Mouse (Mus musculus) olfactory bulb, adult 2 months (tissue): ENCODE data around the gene Dock8.

ENCODE experiments used
- CTCF ChIP-seq: fragments of 200-500 bp; IDR thresholded peaks from 2 replicates; pipeline ENCODE4 v1.5.1; 2012; ENCODE audit warnings: low read depth, mild to moderate bottlenecking, low read length, moderate library complexity; ENCODE audit not compliant: insufficient read depth
- POLR2A ChIP-seq: fragments of 200-500 bp; IDR thresholded peaks from 2 replicates; pipeline ENCODE4 v1.6.1; 2012; ENCODE audit warnings: mild to moderate bottlenecking, low read depth, low read length, moderate library complexity; ENCODE audit not compliant: insufficient read depth

DNA sequence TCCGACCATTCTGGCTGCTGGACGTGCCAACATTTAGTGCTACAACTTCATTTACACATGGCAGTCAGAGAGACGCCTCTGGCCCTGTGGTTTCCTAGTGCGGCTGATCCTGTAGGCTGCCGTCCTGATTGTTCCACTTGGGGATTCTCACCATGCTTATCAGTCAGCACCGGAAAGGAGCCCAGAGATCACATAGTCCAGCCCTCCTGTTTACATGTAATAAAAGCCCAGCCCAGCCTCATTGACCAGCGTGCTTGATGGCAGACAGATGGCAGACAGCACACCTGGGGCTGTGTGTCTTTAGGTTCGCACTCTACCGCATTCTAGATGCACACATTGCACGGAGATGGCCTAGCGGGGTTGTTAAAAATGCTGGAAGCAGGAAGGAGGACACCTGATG, 43.6 kb downstream of the Dock8 start:
- TF ChIP-seq POLR2A (no peak), CTCF (no peak)
